Mouse (Mus musculus) retina, postnatal 1 day (tissue): ENCODE measurements around the gene Hsd17b2.
"Not testable (repeated sequence)": the region's sequence is repeated elsewhere in the genome, so short reads cannot be mapped to it uniquely, and the experiment has no call there.

Experiments used
- DNase-seq: peaks from one replicate; pipeline ENCODE4 v3.0.0-alpha.2; 2012

Hsd17b2 gene

DNA sequence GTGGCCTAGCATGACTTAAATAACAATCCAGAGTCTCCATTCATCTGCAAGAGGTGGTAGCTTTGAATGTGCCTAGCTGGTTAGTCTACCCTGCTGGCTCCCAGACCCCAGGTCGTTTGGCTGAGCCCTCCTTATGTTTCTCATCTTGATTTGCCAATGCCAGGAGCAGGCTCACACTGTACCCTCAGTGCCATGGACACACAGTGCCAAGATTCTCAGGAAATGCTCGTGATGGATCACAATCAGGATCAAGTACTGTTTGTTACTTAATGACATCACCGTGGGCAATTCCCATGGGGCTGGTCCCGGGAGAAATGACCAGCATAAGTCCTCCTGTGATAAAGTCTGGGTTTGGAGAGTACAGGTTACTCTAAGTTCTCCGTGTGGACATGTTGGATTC is 14.2 kb downstream of the Hsd17b2 start:
- no peak for DNase-seq

DNA sequence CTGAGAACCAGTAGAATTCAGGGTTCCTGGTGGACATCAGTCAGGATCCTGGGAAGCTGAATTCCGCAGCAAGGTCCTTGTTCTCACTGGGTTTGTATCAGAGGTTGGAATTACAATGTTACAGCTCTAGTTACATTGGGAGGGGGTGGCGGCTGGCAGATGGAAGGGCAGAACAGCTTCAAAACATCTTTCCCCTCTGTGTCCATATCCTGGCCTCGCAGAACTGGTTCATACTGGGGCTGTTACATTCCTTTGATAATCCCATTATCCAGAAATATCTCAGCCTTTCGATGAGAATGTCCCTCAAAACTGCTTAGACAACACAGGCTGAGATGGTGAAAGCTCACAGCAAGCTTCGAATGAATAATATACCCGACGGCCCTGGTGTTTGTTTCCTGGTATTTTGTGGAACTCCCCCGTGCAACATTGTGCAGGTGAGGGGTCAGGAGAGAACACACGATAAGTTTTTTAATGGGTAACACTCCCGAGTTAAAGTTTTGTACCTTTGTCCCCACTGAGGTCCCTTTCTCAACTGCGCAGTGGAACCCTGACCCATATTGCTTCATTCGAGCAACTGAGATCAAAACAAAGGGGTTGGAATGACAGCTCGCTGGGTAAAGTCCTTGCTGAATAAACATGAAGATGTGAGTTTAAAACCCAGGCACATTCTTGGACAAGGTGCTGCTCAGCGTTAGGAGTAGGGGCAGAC is 16.6 kb downstream of the Hsd17b2 start:
- no peak for DNase-seq

DNA sequence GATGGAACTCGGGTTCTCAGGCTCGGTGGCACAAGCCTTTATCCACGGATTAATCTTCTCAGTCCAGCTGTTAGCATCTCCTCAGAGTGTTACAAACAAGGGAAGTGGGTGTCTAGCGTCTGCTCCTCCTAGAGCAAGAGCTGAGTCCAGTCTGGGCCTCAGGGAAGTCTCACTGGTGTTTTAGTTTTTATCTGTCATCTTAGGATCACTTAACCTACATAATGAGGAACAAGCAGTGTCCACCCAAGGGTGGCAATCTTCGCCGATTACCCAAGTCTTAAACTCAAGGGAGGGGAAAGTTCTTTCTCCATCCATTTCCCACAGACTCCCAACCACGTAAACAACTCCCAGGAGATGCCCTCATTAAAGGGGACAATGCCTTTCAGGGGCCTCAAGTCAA is 24.8 kb downstream of the Hsd17b2 start:
- peak; percentile 23 for DNase-seq

DNA sequence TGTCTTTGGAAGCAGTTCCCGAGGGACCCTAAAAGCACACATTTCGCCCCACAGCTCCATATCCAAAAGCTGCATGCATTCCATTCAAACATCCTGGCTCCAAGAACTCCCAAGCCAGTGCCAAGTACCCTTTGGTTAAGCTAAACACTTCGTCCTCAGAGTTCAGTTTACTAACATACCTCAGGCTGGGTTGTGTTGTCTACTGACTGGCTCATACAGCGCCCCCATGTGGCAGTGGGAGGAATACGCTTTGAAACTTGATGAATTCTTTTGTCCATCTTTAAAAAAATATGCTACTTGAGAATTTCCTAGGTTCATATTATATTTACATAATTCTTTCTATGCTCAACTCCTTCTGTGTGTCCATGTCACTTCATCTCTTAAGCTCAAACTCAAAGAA is 25.9 kb downstream of the Hsd17b2 start:
- DNase-seq: no peak

DNA sequence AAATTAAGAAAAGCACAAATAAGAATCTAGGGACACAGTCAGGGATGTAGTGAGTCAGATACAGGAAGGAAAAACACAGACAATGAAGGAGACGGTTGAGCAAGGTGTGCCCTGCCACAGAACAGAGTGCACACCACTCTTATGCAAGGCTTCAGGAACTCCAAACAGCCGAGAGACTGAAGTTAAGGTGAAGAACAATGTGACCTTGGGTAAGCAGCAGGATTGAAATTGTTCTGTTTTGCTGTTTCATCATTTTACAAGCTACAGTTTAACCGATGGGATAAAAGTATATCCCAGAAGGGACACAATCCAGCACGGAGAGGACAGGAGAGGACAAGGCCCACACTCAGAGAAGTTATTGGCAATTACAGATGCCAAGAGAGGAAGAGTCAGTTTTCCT is 26.5 kb downstream of the Hsd17b2 start:
- no peak for DNase-seq

DNA sequence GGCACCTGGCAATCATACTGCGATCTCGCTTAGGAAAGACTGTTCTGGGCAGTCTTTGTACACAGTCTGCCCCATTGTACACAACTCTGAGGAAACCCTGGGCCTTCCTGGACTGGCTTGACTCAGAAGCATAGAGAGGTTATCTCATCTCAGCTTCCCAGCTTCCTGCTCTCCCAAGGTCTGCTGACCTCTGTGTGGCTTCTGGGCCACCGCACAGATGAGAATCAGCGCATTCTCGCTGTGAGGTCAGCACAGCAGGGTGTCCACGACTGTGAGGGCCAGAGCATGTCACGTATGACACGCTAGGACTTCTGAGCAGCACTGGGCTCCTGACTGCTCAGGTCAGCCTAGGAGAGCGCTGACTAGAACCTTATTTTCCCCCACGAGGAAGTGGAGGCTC is 29.3 kb downstream of the Hsd17b2 start:
- peak; percentile 39 for DNase-seq

DNA sequence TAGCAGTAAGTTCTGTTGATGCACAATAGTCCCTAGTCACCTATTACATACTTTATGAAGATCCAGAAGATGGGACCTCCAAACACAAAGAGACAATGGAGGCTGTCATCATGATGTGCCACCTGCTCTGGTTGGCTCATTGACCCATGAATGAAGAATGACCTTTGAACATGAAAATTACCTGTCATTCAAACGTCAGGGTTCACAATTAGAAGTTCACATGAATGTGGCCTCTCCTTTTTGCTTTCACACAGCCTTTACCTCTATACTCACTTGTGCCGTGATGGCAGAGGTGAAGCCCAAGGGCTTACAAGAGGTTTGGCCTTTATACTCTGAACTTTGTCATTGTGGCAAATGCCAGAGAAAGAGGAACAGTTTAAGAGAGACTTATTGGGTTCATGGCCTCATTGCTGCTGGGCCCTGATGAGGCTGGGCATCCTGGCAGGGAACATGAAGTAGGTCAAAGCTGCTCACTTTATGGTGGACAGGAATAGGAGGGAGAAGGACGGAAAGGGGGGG is 35.0 kb downstream of the Hsd17b2 start:
- DNase-seq: no peak

DNA sequence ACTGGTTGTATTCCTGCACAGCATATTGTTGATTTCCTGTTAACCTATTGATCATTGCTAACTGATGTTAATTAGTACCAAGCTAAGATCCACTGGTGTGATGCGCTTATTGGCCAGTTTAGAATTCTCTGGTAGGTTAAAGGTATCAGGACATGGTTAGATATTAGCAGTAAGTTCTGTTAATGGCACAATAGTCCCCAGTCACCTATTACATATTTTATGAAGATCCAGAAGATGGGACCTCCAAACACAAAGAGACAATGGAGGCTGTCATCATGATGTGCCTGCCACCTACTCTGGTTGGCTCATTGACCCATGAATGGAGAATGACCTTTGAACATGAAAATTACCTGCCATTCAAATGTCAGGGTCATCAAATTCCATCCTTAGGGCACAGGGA is 36.5 kb downstream of the Hsd17b2 start:
- DNase-seq: not testable (repeated sequence)

DNA sequence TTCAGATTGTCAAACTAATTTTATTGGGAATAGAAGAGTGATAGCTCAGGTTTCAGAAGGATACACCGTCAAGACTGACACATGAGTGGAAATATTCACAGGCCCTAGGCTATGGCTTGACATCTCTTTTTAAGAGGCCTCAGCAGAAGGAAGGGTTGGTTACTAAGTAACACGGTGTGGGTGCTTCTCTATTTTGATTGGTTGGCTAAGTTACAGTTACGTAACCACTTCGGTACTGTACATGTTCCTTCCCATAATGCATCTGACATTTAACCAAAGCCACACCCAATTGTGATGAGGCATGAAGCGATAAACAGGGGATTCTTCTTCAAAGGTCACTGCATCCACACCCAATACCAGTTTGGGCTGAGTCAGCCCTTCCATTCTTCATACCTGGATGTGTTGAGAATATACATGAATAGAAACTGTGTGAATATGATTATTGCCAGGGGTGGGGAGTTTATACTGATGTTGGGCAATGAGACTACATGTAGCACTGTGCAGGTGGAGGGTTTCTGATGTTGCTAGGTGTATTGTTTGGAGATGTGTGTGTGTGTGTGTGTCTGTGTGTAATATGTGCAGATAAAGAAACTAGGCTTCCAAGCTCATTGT is 38.8 kb downstream of the Hsd17b2 start:
- no peak for DNase-seq

DNA sequence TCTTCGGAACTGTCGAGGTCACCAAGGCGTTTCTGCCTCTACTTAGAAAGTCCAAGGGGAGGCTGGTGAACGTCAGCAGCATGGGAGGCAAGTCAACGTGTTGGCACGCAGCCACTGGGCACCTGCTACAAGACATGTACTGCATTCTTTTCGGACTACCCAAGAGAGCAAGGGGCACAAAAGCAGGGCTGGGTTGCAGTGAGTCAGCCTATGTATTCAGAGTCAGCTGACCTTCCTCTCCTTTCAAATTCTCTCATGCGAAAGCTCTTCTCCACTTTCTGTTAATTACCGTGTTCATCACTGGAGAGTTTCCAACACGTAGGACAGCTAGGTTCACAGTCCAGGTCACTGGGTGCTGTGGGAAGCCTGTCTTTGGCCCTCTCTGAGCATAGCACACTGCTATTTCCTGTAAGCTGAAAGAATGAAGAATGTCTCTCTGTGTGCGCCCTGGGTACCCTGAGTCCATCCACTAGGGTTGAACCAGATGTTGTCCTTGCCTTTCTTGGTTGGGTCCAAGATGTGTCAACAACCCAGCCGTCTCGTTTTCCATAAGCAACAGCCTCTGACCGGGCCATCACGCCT is 40.8 kb downstream of the Hsd17b2 start:
- peak; percentile 86 for DNase-seq

DNA sequence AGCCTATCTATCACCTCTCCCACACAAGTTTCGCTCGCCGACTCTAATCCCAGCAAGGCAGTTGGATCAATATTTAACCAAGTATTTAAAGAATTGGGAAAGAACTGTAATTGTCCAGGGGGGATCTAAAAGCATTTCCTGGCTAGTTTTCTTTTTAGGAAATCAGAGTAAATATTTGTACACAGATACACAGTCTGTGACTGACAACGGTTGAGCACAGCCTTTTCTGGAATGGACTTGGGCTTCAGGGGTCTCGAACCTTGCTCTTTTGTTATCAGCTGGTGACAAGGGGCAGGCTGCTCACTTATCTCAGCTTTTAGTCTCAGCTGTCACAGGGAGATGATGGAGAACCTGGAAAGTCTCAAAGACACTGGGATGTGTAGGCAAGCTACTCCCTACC is 44.9 kb downstream of the Hsd17b2 start:
- DNase-seq: no peak

DNA sequence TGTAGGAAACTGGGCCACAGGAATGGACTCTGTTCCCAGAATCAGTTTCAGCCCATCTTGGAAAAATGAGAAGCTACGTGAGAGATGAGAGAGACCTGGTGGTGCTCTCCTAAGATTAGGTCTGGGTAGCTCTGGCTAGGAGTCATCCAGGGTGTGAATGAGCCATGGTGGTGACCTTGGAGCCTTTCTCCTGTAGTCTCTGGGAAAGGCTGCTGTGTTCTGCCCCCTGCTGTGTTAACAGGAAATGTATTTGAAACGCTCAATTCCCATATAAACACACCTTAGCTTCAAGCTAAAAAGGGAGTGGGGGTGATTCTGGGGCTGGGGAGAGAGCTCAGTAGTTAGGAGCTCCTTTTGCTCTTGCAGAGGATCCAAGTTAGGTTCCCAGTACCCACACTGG is 45.7 kb downstream of the Hsd17b2 start:
- DNase-seq: no peak

DNA sequence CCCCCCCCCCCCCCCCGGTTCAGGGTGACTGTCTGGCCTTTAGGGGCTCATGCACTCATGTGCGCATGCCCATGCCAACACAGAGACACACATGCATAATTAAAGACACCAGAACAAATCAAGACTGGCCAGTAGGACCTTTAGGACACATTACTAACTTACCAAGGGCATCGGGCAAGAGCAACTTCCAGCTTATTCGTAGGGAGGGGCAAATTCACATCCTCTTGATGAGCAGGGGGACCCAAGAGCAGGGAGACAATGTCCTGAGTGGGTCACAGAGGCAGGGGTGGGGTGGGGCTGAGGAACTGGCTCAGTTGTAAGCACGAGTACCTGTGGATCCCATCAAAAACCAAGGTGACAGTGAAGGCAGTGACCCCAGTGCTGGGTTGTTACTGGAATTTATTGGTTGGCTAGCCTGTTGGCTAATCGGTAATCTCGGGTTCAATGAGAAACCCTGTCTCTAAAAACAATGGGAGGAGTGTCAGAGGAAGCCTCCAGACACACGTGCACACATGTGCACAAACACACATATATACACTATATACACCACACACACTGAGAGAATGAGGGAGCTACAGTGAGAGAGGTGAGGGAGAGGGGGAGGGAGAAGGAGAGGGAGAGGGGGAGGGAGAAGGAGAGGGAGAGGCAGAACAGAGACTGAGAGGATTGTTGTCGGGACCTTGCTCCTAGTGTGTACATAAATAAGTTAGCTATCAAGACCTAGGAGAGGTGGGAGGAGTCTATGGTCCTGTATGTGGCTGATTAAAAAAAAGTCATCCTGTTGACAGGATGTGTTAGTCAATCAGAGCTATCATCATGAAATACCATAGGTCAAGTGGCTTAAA is 46.4 kb downstream of the Hsd17b2 start:
- DNase-seq: no peak

DNA sequence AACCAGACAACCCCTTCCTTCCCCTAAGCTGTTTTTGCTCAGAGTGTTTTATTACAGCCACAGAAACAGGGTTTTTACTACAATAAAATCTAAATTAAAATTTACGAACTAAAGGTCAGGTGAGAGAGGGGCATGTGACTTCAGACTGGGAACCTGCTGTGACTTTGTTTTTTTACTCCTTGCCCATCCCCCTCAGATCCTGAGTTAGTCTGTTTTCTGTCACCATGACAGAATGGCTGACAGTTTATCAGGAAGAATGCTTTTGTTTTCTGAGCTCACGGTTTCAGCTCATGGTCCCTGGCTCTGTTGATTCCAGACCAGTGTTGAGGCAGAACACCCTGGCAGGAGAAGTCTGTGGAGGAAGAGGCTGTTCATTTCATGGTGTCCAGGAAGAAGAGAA is 47.7 kb downstream of the Hsd17b2 start:
- DNase-seq: no peak

DNA sequence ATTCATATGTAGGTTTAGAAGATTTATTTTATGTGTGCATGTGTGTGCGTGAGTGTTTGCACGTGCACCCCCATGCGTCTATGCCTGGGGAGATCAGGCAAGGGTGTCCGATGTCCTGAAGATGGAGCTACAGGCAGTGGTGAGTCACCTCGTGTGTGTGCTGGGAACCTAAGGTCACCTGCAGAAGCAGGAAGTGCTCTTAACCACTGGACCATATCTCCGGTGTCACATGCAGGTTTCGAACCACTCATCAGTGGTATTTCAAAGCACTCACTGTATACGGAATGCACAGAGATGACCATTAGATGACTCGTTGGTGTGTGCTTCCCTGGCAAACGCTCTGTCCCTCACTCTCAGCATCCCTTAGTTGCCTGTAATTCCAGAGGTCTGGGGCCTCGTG is 56.2 kb downstream of the Hsd17b2 start:
- no peak for DNase-seq

DNA sequence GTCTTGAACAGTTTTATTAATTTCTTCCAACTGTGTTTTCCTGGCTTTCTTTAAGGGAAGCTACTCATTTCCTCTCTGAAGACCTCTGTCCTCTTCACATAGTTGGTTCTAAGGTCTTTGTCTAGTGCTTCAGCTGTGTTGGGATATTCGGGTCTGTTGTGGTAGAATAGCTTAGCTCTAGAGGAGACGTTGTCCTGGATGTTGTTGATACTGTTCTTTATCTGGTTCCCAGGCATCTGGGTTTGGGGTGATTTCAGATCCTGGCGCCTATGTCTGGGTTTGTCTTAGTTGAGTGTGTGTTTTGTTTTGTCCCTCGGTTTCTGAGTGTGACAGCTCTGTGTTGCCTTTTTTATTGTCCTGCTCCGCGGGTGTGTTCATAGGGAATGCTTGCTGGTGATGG is 61.1 kb downstream of the Hsd17b2 start:
- DNase-seq: no peak

DNA sequence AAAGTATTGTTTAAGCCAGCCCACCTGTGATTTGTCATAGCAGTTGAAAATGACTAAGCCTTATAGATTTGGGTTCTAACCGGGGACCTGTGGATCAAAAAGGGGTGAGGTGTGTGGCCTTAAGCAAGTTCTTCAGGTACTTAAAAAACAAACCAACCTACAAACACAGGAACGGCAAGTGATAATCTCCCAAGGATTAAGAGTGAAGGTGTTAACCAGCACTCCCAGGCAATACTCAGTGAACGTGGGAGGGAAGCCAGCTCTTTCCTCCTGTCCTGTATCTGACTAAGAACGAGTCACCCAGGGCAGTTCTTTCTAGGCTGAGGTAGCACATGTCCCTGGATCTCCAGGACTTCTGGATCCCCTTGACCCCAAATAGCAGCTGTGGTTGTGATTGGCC is 62.9 kb downstream of the Hsd17b2 start:
- DNase-seq: no peak

DNA sequence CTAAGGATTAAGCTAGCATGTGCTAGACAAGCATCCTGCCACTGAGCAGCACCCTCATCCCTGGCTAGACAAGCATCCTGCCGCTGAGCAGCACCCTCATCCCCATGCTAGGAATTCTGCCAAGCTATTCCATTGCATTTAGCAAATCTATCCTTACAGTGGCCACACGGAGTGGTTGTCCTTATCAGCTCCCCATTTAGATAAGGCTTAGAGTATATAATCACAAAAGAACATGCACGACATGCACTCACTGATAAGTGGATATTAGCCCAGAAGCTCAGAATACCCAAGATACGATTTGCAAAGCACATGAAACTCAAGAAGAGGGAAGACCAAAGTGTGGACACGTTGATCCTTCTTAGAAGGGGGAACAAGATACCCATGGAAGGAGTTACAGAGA is 64.2 kb downstream of the Hsd17b2 start:
- DNase-seq: no peak

DNA sequence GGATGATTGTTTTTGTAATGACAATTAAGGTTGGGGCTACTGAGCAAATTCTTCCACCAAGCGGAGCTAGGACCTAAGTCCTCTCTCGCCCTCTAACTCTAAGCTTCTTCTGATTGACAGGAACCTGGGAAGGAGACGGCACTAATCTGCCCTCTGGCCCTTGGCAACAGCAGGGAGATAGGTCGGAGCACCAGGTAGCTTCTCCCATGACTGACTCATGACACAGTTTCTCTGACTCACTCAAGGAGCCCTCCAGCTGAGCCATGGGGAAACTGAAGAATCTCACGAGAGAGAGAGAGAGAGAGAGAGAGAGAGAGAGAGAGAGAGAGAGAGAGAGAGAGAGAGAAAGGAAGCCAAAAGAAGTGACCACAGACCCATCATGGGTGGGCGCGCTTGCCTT is 67.3 kb downstream of the Hsd17b2 start:
- peak; percentile 34 for DNase-seq

DNA sequence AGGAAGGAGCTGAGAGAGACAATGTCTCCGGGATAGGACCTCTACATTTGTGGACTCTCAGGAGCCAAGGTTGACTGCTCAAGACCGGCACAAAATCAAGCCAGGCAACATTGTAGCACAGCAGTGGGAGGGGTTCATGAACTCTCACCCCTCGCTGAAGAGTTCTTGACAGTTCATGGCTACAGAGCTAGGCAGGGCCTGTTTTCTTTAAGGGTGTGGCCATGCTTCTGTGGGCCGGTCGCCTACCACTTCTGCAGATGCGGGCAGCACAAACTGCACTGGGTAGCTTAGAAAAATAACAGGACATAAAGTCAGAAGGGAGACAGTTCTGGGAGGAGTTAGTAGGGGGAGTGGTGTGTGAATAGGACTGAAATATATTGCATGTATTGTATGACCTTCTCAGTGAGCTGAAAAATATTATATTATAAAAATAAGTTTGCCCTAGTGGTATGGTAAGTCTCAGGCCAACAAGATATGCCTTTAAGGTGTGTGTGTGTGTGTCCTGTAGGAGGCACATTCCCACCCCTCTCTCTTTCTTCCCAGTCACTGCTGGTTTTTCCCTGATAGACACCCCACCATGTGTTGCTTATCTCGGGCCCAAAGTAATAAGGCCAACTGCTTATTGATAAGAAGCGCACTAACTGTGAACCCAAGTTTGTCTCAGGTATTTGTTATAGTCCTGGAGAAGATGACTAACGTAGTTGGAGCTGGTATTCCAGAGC is 69.6 kb downstream of the Hsd17b2 start:
- no peak for DNase-seq

DNA sequence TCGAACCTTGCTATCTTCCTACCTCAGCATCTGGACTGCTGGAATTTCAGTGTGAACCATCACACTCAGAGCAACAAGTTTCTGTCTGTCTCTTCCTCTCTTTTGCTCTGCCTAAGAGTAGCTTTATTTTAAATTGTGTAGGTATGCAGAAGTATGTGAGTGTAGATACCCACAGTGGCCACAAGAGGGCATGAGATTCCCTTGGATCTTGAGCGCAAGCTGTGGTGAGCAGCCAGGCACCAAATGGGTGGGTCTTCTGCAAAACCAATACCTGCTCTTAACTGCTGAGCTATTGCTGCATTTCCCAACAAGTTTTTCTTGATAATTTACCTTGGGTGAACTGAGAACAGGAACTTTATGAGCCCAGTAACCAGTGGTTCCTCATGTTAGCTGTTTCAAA is 70.4 kb downstream of the Hsd17b2 start:
- peak; percentile 53 for DNase-seq

DNA sequence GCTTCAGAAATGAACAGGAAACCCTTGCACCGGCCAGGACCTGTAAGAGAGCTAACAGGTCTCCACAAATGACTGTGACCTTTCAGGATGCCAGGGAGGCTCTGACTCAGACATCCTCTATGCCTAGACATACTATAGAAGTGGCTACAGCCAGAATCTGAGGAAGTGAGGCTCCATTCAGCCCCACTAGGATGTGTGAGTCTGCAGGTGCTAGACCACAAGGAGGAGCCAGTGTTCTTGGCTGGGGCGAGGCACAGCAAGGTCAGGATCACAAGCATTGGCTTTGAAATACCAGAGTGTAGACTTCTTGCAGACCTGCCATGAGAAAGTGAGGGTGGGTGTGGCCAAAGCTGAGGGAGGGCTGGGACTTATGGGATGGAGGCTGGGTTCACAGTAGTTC is 70.9 kb downstream of the Hsd17b2 start:
- DNase-seq: peak; percentile 32

DNA sequence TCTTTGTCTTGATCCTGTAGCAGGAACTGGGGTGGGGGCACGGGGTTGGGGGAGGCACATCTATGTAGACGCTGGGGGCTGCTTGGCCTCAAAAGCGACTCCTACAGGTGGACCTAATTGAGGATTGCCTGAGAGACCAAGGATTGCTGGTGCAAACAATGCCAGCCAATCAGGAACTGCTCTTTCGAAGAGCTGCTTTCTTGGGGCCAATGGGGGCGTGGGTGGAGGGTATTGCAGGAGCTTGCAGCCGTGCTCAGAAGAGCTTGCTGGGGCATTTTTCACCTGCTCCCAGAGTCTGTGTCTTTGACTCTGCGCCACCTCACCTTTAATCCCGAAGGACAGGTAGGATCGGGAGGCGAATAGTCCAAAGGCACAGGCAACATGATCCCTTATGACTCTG is 73.9 kb downstream of the Hsd17b2 start:
- DNase-seq: no peak
